Mouse (Mus musculus): ENCODE measurements around the gene Sspn. TPM values are rescaled to one million over a fixed set of nuclear protein-coding genes. Genes with fewer than 3 reads are reported as not detected.

Gene Sspn
- total RNA-seq, 2 experiments from 2014 or later, result 136 to 145 TPM

DNA sequence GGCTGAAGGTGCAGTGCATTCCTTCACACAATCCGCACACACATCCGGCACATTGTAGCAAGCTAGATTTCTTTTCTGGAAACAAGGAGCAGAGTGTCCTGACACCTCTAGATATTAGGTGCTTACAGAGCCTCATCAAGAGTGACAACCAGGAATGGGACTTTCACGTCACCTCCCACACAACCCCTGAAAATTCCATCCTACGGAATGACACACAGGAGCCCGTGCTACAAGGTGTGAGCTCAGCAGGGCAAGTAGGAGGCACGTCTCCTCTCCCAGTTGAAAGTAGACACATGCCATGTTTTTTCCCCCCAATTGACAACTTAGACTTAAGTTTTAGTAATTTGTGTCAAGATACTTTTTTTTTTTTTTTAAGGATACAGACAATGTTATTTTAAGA lies 7.8 kb upstream of the Sspn start:
- DNase-seq (ENCODE audit: low spot score), result no peak
- intact Hi-C loops (cut with DNase I), result no loop called here

DNA sequence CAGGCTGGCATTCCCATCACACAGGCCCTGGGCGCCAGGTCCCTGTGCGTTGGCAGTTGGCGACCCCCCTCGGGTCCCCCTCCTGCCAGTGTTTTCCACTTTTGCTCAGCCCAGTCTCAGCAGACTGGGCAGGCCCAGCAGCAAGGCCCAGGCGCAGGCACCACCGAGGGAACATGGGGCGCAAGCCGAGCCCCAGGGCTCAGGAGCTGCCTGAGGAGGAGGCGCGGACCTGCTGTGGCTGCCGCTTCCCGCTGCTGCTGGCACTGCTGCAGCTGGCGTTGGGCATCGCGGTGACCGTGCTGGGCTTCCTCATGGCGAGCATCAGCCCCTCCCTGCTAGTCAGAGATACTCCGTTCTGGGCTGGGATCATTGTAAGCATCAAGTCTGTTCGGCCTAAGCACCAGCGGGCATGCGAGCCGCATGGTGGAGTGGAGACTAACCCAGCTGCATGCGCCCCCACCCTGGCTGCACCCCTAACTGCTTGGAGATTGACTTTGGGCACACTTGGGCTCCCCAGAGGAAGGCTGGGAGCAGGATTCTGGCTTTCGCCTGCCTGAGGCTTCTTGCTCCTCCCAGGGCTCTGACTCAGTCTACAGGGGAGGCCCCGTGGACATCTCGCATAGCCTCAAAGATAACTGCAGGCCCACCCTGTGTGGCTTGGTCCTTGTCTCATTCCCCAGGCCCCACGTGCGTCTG lies 2.7 kb downstream of the Sspn start:
- peak; percentile 74 for DNase-seq (ENCODE audit: low spot score)
- intact Hi-C loops (cut with DNase I), result loop anchor here (2.0 to 5.0 kb wide), 2 partner anchors 47 to 65 kb away; no protein-coding TSS in a partner anchor

DNA sequence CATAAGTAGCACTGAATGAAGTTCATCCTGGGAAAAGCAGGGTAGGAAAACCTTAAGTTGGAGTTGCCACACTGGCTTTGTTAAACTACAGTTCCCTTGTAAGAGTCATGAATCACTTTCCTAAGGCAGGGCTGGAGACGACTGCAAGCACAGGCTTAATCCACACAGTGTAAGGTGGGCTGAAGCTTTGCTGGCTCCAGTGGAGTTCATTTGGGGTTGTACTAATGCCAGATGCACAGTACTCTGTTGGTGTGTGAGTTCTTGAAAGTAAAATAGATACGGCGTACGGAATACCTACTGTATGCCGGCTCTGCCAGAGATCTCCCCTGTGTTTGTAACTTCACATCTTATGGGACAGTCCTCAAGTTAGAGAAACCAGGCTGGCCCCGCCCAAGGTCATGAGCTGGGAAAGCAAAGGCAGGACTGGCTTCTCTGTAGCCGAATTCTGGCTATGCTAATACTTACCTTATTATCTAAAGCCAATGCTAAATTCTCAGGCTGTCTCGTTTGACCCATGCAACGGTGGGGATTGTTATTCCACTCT lies 3.3 kb downstream of the Sspn start:
- intact Hi-C loops (cut with DNase I), result loop anchor here (2.0 to 5.0 kb wide), 2 partner anchors 47 to 66 kb away; no protein-coding TSS in a partner anchor
- DNase-seq (ENCODE audit: low spot score), result no peak

DNA sequence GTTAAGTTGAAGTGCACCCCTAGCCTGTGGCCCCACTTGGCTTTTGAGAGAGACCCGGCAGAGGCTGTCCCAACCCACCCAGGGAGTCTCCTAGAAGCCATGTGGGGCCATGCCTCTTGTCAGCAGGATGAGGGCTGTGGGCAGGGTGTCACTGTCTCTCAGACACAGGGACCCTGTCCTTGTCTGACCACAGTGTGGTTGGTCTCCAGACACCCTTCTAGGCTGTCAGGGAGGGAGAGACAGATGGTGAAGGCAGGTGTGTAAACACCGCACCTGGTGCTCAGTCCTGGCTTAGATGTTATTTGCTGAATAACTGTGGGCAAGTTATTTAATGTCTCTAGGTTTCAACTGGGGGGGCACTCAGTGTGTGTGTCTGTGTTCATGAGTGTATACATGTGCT lies 4.5 kb downstream of the Sspn start:
- DNase-seq (ENCODE audit: low spot score), result no peak
- intact Hi-C loops (cut with DNase I), result loop anchor here (2.0 kb wide), 1 partner anchor 67 kb away; no protein-coding TSS in a partner anchor

DNA sequence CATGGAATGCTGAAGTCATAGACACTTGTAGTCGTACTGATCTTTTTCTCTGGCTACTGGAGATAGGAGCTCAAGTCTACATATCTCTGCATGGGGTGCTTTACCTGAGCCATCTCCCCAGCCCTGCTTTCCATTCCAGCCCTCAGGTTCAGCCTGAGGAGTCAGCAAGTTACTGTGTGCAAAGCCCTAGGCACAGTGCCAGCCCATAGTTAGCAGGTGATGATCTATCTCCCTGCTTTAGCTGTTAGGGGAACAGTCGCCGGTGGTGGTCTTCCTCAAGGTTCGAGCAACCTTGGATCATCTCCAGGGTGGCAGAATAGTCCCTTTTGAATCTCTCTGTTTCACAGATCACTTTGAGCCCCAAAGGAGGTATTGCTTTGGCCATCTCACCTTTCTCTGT lies 5.1 kb downstream of the Sspn start:
- DNase-seq (ENCODE audit: low spot score), result no peak
- intact Hi-C loops (cut with DNase I), result no loop called here

DNA sequence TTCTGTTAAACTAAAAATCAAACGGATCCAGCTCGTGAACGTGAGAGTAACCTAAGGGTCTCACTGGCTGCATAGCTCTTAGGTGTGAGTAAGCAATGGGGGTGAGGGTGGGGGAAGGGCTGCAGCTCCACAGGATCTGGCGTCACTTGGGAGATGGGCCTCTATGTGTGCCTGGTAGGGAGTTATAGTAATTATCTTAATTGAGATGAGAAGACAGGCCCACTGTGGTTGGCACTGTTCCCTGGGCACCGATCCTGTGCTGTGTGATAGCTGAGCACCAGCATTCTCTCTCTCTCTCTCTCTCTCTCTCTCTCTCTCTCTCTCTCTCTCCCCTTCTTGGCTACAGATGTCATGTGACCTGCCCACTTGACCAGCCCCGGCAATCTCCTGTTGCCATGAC lies 9.4 kb downstream of the Sspn start:
- DNase-seq (ENCODE audit: low spot score), result no peak
- intact Hi-C loops (cut with DNase I), result no loop called here

DNA sequence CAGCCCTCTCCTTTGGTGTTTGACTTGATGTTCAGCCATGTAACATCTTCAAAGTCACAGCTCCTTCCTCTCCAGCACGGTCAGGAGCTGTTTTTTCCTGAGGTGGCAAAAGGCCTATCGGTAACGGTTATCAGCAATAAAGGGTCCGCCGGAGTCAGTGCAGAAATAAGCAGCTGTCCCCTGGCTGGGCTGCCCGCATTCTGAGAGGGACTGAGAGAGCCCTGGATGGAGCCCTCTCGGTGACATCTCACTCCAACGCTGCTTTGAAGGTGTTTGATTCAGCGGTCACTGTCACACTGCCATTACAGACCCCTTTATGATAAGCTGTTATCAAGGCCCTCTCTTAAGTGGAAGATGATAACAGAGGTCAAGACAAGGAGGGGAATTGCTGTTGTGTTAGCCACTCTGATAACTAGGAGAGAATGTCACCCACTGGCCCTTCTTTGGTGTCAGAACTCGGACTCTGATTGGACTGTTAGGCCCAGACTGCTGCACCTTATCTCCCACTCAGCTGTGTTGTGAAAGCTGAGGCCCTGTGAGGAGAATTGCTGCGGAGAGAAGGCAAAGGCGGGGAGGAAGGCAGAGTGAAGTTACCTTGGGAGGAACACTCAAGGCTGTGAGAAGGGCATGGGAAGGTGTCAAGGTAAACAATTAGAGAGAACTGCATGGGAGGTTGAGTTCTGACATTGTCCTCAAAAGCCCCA lies 11.0 kb downstream of the Sspn start:
- no peak for DNase-seq (ENCODE audit: low spot score)
- intact Hi-C loops (cut with DNase I), result no loop called here

DNA sequence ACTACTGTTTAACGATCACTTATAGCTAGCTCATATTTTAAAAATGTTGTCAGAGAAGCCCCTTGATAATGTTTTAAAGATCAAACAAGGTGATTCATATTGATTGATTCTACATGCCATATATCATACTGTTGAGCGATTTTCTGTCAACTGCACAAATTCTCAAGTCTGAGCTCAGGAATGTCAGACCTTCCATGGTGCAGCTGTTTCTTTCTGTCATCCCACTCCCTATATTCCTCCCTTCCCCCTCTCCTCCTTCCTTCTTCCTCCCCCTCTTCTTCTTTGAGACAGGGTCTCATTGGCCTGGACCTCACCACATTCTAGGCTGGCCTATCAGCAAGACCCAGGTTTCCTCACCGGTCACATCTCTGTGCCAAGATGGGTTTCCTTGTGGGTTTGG lies 12.0 kb downstream of the Sspn start:
- intact Hi-C loops (cut with DNase I), result no loop called here
- no peak for DNase-seq (ENCODE audit: low spot score)

DNA sequence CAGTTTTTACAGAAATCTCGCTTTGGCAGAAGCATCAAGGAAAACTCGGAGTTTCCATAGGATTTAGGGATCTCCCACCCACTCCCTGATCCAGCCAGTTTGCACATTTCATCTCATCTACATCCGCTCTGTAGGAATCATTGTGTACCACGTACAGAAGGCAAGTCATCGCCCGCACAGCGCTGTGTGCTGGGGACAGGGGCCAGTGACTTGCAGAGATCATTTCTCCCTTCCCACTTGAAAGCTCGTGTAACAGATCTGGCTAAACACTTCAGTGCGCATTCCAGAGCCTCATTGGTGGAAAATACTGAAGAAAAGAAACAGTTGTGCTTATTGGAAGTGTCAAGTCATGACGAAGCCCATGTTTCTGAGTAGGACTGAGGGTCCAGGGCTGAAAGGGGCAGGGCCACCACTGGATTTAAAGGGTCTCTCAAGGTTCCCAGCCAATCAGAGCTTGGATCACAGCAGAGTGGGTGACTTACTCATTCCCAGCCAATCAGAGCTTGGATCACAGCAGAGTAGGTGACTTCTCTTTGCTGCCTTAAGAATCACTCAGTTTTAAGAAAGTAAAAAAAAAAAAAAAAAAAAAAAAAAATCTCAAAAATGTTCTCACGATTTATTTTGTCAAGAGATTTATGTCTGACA lies 14.4 kb downstream of the Sspn start:
- DNase-seq (ENCODE audit: low spot score), result no peak
- intact Hi-C loops (cut with DNase I), result no loop called here

DNA sequence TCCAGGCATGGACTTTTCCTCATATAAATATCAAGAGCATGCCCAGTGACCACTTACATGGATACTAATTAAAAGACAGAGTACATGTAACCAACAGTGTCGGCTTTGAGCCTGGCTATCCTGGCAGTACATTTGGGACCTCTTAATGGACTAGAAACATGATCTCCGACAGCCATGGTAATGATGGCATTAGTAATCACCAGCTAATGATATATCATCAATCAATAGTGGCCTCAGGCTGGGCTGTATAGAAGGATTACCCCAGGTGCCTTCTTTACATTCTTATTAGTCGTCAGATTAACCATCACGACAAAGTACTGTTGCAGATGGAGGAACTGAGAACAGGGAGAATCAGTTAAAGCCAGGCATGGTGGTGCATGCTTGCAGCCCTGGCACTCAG lies 17.6 kb downstream of the Sspn start:
- DNase-seq (ENCODE audit: low spot score), result no peak
- intact Hi-C loops (cut with DNase I), result no loop called here

DNA sequence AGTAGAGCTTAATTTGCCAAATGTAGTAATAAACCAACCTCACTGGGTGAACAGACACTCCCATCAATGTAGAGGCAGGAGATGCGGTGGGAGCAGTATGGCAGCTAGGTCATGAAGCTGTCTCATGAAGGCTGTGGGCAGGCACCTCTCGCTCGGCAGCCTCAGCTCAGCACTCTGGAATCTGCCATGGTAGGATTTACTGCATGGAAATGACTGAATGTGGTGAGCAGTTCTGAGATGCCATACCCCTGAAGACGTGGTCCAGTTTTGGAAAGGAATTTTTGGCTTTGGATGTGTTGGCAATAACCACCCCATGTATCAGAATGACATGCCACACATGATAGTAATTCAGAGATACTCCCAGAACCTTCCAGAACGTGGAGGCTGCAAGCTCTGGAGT lies 19.2 kb downstream of the Sspn start:
- DNase-seq (ENCODE audit: low spot score), result no peak
- intact Hi-C loops (cut with DNase I), result no loop called here

DNA sequence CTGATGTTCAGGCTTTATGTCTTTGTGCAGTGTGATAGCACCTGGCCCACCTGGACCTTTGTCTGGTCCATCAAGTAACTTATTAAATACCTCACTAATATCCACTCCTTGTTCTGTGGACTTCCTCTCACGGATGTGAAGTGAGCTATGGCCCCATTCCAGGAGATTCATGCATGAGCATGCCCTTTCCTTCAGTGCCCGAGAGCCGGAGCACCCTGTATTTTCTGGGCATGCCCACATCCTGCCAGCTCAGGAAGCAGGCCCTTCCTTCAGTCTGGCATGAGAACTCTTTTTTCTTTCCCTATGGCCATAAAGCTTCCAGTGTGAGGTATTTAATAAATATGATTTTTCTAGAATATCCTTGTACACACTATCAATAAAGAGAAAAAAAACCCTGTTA lies 21.2 kb downstream of the Sspn start:
- intact Hi-C loops (cut with DNase I), result no loop called here
- no peak for DNase-seq (ENCODE audit: low spot score)

DNA sequence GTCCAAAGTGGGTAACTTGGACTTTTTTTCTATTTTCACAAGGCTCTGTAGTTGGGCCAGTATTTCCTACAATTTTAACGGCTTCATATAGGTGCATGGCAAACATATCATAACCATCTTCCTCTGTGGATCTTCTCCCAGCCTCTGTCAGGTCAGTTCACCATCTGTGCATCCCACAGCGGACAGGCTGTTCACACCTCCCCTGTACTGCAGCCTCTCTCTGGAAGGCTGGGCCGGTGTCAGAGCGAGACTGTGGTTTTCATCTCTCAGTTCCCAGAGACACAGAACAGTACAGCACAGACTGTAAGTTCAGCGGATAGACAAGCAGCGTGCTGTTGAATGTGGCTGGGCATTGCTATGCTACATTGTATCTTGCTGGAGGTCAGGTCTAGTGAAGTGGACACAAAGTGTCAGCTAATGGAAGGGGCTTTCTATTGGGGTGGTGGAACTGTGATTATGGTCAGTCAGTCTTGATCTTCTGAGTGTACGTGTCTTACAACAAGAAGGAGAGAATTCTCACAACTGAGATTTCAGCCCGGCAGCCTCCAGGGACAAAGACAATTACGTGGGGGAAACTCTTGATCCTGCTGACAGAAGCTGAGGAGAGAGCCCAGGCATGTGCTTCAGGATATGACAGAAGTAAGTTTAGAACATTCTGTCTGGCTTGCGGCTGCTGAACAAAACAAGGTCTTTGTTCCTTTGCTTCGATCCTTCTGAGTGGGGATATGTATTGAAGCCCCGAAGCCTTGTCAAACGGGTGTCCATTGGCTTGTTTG lies 21.9 kb downstream of the Sspn start:
- intact Hi-C loops (cut with DNase I), result no loop called here
- no peak for DNase-seq (ENCODE audit: low spot score)

DNA sequence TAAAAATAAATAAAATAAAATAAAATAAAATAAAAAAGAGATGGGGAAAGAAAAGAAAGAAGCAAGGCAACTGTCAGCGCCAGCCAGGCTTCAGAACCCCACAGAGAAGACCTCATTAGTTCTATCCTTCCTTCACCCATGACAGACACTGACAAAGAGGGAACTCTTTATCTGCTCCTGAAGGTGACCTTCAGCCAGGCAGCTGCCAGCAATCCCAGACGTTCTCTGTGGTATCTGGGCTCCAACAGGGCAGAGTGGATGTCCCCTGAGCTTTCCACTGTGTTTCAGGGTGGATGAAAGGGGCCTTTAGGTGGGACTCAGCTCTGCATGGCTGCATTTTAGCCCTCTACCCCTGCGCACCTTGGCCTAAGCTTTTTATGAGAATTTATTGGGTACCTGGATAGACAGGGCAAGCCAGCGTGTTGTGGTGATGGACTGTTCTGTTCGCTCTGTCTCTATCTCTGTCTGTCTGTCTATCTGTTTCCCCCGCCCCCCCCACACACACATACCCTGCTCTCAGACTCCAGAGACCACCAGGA lies 26.1 kb downstream of the Sspn start:
- DNase-seq (ENCODE audit: low spot score), result no peak
- intact Hi-C loops (cut with DNase I), result no loop called here

DNA sequence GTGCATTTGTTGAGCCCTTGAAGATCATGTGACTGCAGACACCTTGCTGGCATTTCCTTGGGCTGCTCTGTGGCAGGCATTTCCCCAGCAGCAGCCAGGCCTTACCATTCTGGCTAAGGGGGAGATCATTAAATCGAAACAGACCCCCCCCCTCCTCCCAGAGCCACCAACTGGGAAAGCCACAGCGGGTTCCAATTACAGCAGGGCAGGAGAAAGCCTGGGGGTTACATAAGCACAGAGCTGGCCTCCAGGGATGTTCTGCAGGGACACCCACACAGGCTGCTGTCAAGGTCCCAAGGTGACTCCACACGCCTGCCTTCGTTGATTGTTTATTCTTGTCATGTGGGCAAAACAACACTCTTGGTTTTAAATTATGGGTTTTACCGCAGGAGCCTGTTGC lies 26.6 kb downstream of the Sspn start:
- intact Hi-C loops (cut with DNase I), result no loop called here
- no peak for DNase-seq (ENCODE audit: low spot score)

DNA sequence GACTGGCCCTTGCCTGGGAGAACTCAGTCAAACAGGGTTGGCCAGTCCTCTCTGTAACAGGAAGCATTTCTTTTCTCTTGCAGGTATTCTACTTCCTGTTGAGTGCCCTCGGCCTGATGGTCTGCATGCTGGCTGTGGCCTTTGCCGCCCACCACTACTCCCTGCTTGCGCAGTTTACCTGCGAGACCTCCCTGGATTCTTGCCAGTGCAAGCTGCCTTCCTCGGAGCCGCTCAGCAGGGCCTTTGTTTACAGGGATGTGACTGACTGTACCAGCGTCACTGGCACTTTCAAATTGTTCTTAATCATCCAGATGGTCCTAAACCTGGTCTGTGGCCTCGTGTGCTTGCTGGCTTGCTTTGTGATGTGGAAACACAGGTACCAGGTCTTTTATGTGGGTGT lies 29.6 kb downstream of the Sspn start:
- DNase-seq (ENCODE audit: low spot score), result no peak

DNA sequence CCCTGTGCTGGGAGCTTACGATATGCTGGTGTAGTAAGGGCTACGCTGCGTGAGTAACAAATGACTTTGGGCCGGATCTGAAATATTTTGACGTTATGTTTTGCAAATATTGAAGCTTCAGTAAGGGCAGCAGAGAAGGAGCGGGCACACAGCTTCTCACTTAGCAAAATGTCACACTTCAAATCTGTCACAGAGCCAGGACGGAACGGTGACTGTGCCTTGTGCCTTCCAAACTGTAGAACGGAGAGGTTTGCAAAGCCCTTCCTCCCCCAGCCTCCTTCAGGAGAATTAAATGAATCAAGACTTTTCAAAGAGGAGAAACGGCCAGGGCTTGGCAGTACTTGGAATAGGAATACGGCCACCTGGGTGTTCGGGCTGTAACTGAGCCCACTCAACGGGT lies 32.5 kb downstream of the Sspn start:
- intact Hi-C loops (cut with DNase I), result no loop called here
- DNase-seq (ENCODE audit: low spot score), result no peak

More for the DNA sequence above, 29.6 kb downstream of the Sspn start:
- intact Hi-C loops (cut with DNase I), result no loop called here

DNA sequence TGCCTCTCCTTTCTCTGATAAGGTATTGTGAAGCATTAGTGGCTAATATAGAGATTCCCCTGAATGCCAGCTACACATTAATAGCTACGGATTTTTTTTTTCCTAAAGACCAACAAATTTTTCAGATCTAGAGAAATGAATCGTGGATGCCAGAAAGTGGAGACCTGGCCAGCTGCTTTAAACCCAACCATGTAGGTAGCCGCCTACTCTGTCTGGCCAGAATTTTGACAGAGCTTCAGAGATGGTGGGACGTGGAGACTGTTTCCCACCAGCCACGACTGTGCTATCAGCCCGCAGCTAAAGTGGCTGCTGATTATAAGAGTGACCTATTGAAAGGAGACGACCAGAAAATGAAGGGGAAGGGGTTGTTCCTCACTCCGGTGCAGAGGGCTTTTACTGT lies 36.3 kb downstream of the Sspn start:
- intact Hi-C loops (cut with DNase I), result no loop called here
- DNase-seq (ENCODE audit: low spot score), result no peak

DNA sequence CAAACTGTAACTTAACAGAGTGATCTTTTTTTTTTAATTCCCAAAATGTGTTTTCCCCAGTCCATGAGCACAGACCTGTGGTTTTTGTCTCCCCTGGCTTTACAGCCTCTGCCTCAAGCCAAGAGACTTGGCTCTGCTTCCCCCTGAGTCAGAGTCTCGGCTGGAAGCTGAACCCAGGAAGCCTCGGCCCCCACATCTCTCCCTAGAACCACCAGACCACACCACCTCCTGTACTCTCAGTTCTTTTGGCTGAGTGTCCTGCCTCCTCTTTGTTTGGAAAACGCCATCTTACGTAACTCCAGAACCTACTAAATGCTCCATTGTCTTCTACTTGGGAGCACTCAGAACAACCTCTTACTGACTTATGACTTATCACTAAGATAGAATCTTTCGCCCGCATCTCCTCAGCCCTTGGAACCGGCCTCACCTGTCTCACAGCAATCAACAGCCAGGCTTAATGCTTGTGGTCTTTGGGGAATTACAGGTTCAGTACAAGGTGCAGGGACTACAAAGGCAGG lies 36.9 kb downstream of the Sspn start:
- intact Hi-C loops (cut with DNase I), result no loop called here
- peak; percentile 78 for DNase-seq (ENCODE audit: low spot score)

DNA sequence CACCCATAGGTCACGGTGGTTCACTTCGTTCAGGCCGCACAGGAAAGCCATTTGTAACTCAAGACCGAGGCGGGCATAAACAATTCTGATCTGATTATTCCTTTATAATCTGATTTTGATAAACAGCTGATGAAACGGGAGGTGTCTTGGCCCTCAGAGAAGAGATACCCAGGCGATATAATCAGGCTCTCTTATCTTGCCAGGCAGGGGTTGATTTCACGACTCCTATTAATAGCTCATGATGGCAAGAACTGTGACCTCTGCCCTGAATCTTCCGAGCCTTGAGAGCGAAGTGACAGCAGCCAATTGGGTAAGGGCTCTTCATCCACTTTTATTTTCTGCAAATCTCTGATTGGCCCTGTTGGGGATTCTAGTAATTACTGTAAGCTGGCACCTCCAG lies 37.4 kb downstream of the Sspn start:
- intact Hi-C loops (cut with DNase I), result no loop called here
- no peak for DNase-seq (ENCODE audit: low spot score)

All from heart, postnatal 25 days (tissue).